Mouse (Mus musculus) embryonic fibroblast, embryonic 13.5 days (primary cell): ENCODE measurements at regions not wholly inside any gene's neighbourhood (a gene's known extent, or its start where the extent isn't known, plus 50 kb on each side); places are given as distances from the start of the nearest gene placed in this dataset.

Experiments
- H3K27ac ChIP-seq: 2 replicates; pipeline ENCODE4 v1.5.1; 2012; ENCODE audit warnings: low read length, control low read depth, inconsistent platforms; ENCODE audit not compliant: insufficient read depth
- H3K4me1 ChIP-seq: 2 replicates; pipeline ENCODE4 v1.6.1; 2011; ENCODE audit warnings: low read length; ENCODE audit not compliant: control insufficient read depth, insufficient read depth
- H3K4me3 ChIP-seq: 2 replicates; pipeline ENCODE4 v1.5.1; 2011; ENCODE audit warnings: mild to moderate bottlenecking, control low read depth, low read length; ENCODE audit not compliant: insufficient read depth
- CTCF ChIP-seq: IDR thresholded peaks from 2 replicates; pipeline ENCODE4 v1.5.1; 2011; ENCODE audit warnings: mild to moderate bottlenecking, control low read depth, low read length, moderate library complexity, borderline replicate concordance; ENCODE audit not compliant: insufficient read depth
- POLR2A ChIP-seq: IDR thresholded peaks from 2 replicates; pipeline ENCODE4 v1.6.1; 2011; ENCODE audit warnings: low read depth, mild to moderate bottlenecking, control low read depth, low read length, moderate library complexity

DNA sequence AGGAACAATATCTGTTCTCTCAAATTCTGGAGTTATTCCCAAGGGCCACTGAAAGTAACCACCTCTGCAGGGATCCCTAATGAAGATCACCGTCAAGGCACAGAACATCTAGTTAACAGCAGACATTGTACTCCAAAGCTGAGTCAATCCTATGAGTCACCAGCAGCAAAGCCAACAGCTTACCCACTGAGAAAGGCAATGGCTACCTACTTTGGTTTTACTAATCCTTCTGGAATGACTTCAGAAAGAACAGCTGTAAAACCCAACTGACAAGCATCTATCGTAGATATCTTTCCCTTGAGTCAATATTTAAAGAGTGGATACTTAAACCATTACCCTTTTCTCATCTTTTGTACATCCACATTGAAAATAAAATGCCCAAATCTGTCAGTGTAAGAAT, 429.5 kb downstream of the Bckdhb start:
- H3K4me3 ChIP-seq, result no peak overlapping the region
- H3K4me1 ChIP-seq, result peaks cover 6% of the 10 kb centered on the region
- TF ChIP-seq POLR2A, result no peak
- no peak for TF ChIP-seq CTCF
- H3K27ac ChIP-seq, result peak overlapping the region; percentile 59

DNA sequence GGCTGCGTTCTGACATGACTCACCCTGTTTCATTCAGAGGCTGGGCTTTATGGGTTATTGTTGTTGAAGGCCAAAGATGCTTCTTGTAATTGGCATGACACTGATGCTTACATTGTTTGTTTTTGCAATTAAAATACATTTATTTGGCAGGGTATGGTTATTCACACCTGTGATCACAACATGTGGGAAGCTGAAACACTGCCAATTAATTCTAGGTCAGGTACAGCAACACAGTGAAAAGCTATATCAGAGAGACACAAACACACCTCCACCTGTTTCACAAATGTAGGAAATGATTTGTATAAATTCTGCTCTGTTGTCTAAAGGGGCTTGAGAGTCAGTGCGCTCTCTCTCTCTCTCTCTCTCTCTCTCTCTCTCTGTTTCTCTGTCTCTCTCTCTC, 431.2 kb downstream of the Bckdhb start:
- TF ChIP-seq CTCF (no peak), POLR2A (no peak)
- Histone ChIP-seq H3K4me3 (no peak overlapping the region), H3K4me1 (peaks cover 9% of the 10 kb centered on the region), H3K27ac (no peak overlapping the region)

DNA sequence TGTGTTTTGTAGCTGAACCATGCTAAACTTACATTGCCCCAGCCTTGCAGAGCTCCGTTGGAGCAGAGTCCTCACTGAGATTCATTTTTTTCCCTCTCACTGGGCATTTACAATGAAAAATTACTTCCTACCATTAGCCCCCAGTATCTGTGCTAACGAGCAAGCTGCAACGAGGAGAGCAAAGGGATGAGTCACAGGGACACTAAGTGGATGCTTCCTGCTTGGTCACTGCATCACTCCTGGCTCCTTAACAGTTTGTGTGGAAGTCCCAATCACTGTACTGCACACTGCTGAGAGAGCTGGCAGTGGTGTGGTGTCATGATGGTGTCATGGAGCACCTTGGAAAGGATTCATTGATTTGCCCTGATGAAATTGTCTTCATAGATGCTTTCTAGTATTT, 434.9 kb downstream of the Bckdhb start:
- peaks cover 5% of the 10 kb centered on the region for H3K4me1 ChIP-seq
- H3K27ac ChIP-seq, result no peak overlapping the region
- H3K4me3 ChIP-seq, result no peak overlapping the region
- TF ChIP-seq CTCF (no peak), POLR2A (no peak)

DNA sequence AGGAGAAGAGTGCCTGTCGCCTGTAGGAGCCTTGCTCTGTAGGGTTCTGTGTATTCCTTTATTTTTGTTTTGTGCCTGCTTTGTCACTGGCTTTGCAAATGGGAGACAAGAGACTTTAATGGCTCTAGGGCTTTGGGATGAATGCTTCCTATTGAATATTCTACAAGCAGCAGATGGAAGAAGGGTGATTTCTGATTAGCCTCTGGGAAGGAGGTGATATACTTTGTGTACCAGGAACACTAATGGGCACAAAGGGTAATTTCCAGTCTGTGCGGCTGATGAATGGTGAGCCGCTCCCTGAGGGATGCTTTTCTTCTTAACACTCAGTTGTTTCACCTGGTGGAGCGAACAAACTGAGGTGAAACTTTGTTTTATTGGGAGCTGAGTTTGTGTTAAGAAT, 435.5 kb downstream of the Bckdhb start:
- no peak for TF ChIP-seq CTCF
- no peak for TF ChIP-seq POLR2A

GRCm38 (mm10) chr9:84363478-84363877, 438.5 kb downstream of the Bckdhb start:
- Histone ChIP-seq H3K4me3 (no peak overlapping the region), H3K27ac (no peak overlapping the region), H3K4me1 (peaks cover 3% of the 10 kb centered on the region; the same call in 1 of the 2 replicates)
- no peak for TF ChIP-seq CTCF
- TF ChIP-seq POLR2A, result no peak

More for the DNA sequence above, 435.5 kb downstream of the Bckdhb start:
- H3K27ac ChIP-seq, result no peak overlapping the region
- H3K4me1 ChIP-seq, result 0 out of 2 replicates have a peak, but pooled peaks cover 2% of the 10 kb centered on the region
- H3K4me3 ChIP-seq, result no peak overlapping the region

DNA sequence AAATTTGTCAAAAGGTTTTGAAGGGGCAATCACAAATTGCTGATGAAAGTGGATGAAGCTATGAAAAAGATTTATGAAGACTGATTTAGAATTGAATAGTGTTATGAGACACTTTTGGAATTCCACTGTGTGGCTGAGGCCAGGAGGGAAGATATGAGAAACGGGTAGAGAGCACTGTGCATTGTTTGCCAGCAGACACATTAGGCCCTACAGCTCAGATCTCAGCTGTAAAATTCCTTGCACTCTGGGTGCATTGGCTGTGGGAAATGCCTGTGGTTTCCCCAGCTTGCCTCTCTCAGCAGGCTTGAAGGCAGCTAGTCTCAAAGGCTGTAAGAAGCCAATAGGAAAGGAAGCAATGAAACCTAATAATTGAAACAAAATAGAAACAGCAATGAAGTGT, 444.3 kb downstream of the Bckdhb start:
- Histone ChIP-seq H3K4me1 (peaks cover 3% of the 10 kb centered on the region; the same call in 1 of the 2 replicates), H3K27ac (peak overlapping the region; percentile 27; the same call in 1 of the 2 replicates), H3K4me3 (no peak overlapping the region)
- TF ChIP-seq POLR2A, result no peak
- TF ChIP-seq CTCF, result no peak

DNA sequence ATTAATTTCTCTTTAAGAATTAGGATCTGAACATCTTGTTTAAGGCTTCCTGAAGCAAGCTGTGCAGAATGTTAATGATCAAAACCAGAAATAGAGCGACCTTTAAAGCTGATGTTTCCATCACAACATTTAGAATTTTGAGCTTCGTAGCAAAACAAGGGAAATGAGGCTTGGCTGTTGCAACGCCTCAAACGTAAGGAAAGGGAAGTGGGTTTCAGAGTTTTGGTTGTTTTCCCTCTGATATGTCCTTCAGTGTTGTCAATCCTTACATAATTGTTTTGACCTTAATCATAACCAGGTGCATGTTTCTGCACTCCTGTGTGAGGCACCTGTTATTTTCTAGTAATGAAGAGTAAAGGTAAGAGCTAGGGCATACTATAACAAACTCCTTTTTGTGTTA, 445.3 kb downstream of the Bckdhb start:
- no peak for TF ChIP-seq POLR2A
- no peak for TF ChIP-seq CTCF
- no peak overlapping the region for H3K27ac ChIP-seq
- H3K4me3 ChIP-seq, result no peak overlapping the region
- peaks cover 3% of the 10 kb centered on the region; the same call in 1 of the 2 replicates for H3K4me1 ChIP-seq

- no peak for TF ChIP-seq POLR2A
- no peak for TF ChIP-seq CTCF
- H3K4me3 ChIP-seq, result no peak overlapping the region
- no peak overlapping the region for H3K27ac ChIP-seq
- H3K4me1 ChIP-seq, result no peaks in the 10 kb centered on the region
Measured at GRCm38 (mm10) chr9:84375746-84376145, 450.8 kb downstream of the Bckdhb start.

- no peak for TF ChIP-seq POLR2A
- no peak for TF ChIP-seq CTCF
- Histone ChIP-seq H3K27ac (no peak overlapping the region), H3K4me3 (no peak overlapping the region), H3K4me1 (no peaks in the 10 kb centered on the region)
Measured at GRCm38 (mm10) chr9:84376621-84377020, 451.7 kb downstream of the Bckdhb start.

DNA sequence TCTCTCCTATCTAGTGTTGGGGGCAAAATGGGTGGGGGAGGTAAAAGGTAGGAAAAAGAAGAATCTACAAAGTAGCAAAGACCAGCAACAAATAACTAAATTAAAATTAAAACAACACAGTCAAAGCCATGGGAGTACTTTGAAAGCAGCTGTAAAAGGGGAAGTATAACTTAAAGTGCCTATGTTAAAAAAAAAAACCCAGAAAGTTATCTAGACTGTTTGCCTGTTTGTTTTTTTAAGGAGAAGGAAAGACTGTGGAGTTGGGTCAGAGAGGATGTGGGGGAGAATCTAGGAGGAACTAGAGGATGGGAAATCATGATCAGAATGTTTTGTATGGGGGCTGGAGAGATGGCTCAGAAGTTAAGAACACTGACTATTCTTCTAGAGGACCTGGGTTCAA, 457.0 kb downstream of the Bckdhb start:
- Histone ChIP-seq H3K4me3 (no peak overlapping the region), H3K4me1 (no peaks in the 10 kb centered on the region), H3K27ac (no peak overlapping the region)
- no peak for TF ChIP-seq POLR2A
- no peak for TF ChIP-seq CTCF

DNA sequence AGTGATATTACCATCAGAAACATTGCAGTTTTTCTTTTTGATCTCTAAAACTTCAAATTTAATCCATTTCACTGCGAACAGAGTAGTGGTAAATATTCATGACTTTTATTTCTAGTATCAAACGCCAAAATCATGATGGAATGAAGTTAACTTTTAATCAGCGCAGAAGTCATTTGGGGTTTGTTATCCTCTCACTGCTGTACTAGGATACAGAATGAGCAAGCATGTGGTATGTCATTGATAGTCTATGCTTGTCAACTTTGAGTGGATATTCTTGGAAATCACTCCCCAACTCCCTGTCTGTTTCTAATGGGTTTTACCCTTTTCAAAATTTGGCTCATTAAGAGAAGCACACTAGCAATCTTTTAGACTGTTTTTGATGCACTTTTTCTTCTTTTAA, 464.9 kb downstream of the Bckdhb start:
- no peaks in the 10 kb centered on the region for H3K4me1 ChIP-seq
- TF ChIP-seq POLR2A (no peak), CTCF (no peak)

More for the DNA sequence above, 464.9 kb downstream of the Bckdhb start:
- Histone ChIP-seq H3K27ac (no peak overlapping the region), H3K4me3 (no peak overlapping the region)
